Mouse (Mus musculus): ENCODE results near the gene Rrp1.

DNA sequence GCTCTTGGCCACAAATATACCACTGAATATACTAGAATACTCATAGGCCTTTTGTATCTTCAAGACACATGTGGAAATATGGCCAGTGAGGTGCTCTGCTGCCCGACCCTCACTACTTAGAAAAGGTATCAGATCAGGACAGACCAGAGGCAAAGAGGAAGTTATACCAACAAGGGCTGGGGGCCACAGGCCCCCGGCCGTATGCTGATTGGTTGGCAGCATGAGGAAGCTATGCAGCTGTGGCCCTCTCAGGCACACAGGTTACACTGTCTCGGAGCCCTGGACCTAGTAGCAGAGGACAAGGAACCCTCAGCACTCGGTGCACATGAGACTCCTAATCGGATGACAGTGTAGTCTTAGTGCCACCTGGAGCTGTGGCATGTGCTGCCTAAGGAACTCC is 6.7 kb downstream of the Rrp1 start:
- no peak for TF ChIP-seq CTCF (IDR thresholded peaks at IDR 0.05; ENCODE audit: extremely low read depth, insufficient read depth, insufficient read length, insufficient replicate concordance)
- TF ChIP-seq POLR2A (IDR thresholded peaks at IDR 0.05; ENCODE audit: low read depth, low read length) = no peak

Data from spleen, adult 2 months (tissue).